Mouse (Mus musculus) cerebellum, postnatal 14 days (tissue): ENCODE data around the gene Epha8.

ENCODE experiments used
- DNase-seq, 2 experiments: peaks; one replicate each; pipeline ENCODE4 v3.0.0; 2021; ENCODE audit warnings: mixed read lengths in 2 of 2

Epha8 gene

GRCm38 (mm10) chr4:136949266-136949989 lies 7.2 kb downstream of the Epha8 start:
- DNase-seq, result peak; percentile 62 to 63

GRCm38 (mm10) chr4:136945397-136945796 lies 11.2 kb downstream of the Epha8 start:
- DNase-seq, result peak in 1 of 2 experiments; percentile 57

GRCm38 (mm10) chr4:136944558-136945350 lies 11.9 kb downstream of the Epha8 start:
- DNase-seq, result peak; percentile 48 to 60

DNA sequence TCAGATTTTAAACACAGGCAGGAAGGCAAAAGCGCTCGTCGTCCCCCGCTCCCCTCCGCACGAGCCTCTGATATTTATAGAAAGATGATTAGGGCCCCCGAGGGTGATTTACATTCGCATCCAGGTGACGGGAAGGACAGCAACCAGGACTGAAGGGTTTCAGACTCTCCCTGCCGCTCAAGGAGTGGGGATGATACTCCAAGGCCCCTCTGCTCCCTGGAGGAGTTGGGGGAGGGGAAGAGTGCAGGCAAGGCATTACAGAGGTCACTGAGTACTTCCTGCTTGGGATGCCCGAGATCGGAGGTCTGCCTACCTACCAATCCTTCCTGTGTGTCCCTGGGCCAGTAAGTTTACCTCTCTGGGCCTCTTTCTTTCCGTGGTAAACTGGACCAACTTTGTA lies 13.4 kb downstream of the Epha8 start:
- no peak for DNase-seq

DNA sequence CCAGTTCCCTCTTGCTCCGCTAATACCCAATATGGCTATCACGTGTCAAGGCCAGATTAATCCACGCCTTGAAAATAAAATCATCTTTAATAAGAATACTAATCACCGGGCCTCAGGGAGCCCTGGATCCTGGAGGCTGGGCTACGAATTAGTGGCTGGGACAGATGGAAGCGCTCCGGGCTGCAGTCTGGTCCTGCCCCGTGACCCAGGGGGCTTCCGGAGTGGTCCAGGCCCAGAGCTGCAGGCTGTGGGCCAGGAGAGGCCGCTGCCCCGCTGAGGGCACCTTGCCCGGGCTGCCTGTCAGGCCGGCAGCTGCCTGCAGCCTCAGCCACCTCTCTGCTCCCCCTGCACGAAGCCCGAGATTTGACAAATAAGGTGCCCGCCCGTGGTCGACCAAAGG lies 13.9 kb downstream of the Epha8 start:
- peak; percentile 78 to 84 for DNase-seq

DNA sequence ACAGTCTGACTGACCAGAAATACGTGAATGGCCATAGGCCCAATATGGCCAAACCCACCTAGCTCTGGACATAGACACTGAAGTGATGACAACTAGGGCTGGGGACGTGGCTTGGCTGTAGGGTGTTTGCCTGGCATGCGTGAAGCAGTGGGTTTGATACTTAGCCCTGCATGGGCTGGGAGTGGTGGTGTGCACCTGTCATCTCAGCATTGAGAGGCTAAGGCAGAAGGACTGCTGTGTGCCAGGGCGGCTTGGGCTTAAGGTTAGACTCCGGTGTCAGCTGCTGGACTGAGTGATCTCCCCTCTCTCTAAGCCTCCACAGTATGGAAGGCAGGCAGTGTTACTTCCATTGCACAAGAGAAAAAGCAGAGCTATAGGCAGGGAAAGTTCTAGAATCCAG lies 18.7 kb downstream of the Epha8 start:
- no peak for DNase-seq

DNA sequence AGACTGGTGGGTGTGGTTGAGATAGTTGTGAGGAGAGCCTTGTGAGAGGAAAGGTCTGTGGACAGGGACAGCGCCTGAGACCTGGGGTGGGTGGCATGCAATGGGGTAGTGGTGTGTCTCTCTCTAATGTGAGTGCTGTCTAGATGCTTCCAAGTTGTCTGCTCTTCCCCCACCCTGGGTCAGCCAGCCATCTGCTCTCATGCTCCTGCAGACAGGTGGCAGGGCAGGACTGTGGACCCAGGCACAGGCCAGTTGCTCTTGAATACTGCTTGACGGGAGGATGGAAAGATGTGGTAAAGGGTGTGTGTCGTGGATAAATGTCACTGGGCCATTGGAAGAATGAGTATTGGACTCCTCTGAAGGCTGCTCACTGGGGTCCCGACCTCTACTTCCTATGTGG lies 19.3 kb downstream of the Epha8 start:
- DNase-seq, result peak; percentile 70 to 73

DNA sequence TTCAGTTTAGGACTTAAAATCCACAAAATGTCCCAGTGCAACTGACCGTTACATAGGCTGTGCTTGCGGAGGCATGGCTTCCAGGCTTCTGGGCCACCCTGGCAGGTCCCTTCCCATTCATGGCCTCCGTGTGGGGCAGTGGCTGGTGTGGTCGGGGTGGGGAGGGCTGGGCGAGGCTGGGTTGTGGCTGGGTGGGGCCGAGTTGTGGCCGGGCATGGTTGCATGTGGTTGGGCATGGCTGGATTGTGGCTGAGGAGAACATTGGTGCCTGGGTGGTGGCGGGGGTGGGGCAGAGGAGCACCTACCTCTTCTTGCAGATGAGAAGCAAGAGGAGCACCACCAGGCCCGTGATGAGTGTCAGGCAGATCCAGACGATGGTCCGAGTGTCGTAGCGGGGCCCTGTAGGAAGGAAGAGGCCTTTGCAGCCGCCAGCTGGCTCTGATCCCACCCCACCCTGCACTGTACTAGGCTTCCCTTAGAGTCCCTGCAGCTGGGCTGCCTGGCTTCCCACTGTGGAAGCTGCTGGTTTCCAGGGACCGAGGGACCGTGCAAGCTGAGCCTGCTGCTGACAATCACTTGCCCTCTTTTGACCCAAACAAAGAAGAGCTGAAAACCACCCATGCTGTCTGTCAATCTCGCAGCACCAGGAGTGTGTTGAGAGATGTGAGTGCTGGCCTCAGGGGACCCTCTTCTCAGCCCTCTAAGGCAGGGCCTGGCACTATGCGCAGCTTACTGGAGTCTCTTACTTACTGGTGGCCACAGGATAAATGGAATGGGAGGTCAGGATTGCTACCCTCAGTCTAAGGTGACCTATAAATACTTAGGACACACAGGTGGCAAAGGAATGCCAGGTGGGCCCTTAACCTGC lies 21.6 kb downstream of the Epha8 start:
- no peak for DNase-seq

GRCm38 (mm10) chr4:136930474-136930873 lies 26.1 kb downstream of the Epha8 start:
- no peak for DNase-seq

DNA sequence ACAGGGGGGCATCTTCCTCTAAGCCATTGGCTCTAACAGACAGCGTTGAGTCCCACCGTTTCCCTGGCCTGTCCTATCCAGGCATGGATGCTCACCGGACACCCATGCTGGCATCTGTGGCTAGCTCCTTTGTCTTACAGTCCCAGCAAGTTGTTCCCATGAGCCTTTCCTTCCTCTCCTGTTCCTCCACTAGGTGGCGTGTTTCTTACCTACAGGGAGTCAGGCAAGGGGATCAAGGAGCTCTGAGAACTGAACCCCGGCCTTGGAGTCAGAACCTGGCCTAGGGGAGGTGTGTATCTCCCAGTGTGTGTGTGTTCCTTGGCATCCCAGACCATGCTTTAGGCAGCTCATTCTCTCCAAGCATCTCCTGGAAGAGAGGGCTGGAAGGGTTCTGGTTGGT lies 27.7 kb downstream of the Epha8 start:
- peak in 1 of 2 experiments; percentile 64 for DNase-seq

- peak in 1 of 2 experiments; percentile 47 for DNase-seq
These were observed 30.8 kb downstream of the Epha8 start for GRCm38 (mm10) chr4:136925804-136926203.

- DNase-seq, result no peak
These were observed 32.1 kb downstream of the Epha8 start for GRCm38 (mm10) chr4:136924529-136924928.

- DNase-seq, result no peak
These were observed 37.1 kb downstream of the Epha8 start for GRCm38 (mm10) chr4:136919526-136919925.

DNA sequence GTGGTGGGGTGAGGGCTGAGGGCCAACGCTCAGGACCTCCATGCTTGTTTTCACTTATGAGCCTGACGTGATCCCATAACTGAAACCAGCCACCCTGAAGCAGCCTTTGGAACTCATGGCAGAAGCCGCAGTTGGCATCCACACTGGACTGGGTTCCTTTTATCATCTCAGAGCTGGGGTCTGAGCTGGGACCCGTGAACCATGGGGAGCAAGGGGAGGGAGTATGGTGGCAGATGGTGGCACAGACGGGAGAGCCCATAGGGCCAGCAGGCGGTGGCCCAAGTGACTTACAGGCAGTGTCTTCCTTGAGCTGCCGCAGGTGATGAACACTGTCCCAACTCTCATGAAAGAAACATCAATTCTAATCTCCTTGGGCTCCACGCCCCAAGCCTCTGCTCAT lies 37.8 kb downstream of the Epha8 start:
- DNase-seq, result peak in 1 of 2 experiments; percentile 48

GRCm38 (mm10) chr4:136917165-136917524 lies 39.5 kb downstream of the Epha8 start:
- DNase-seq, result peak in 1 of 2 experiments; percentile 59

- peak; percentile 77 to 83 for DNase-seq
These were observed 40.1 kb downstream of the Epha8 start for GRCm38 (mm10) chr4:136916359-136917164.

DNA sequence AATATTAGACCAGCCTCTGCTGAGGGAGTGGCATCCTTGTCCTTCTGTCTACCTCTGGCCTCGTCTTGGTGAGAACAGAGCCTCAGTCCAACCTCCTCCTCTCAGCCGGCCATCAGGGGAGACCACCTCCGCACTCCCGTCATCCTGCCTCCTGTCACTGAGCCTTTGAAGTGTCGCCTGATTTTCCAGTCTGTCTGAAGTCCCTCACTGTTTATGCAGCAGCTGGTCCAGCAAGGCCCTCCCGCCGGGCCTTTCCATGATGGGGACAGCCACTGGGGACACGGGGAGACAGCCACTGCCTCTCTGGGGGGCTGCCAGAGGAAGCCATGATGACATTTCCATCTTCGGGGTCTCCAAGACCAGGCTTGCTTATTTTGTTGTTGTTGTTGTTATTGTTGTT lies 43.8 kb downstream of the Epha8 start:
- no peak for DNase-seq

GRCm38 (mm10) chr4:136911804-136912203 lies 44.8 kb downstream of the Epha8 start:
- no peak for DNase-seq

GRCm38 (mm10) chr4:136911211-136911646 lies 45.4 kb downstream of the Epha8 start:
- DNase-seq, result no peak

- no peak for DNase-seq
These were observed 48.8 kb downstream of the Epha8 start for GRCm38 (mm10) chr4:136907809-136908208.

GRCm38 (mm10) chr4:136907033-136907432 lies 49.6 kb downstream of the Epha8 start:
- peak; percentile 53 to 64 for DNase-seq
